Mouse (Mus musculus): ENCODE measurements at regions not wholly inside any gene's neighbourhood (a gene's known extent, or its start where the extent isn't known, plus 50 kb on each side); places are given as distances from the start of the nearest gene placed in this dataset.
A peak's percentile ranks its signal among the peaks of the same experiment; 100 is the strongest.
"Not testable (repeated sequence)": the region's sequence is repeated elsewhere in the genome, so short reads cannot be mapped to it uniquely, and the experiment has no call there.

- Histone ChIP-seq H3K36me3 (replicated peaks) (no peaks in the 10 kb centered on the region), H3K27me3 (replicated peaks; ENCODE audit: low read depth, poor library complexity, severe bottlenecking) (no peaks in the 10 kb centered on the region), H3K9me3 (0 out of 2 replicates have a peak, but pooled peaks cover 3% of the 10 kb centered on the region), H3K4me1 (peaks cover 21% of the 10 kb centered on the region), H3K4me3 (no peak overlapping the region), H3K27ac (replicated peaks) (peak overlapping the region; percentile 75)
- DNase-seq (ENCODE audit: low spot score) = no peak
- 78% methylated on average over 2 of the region's 2 CpGs for WGBS
These were observed 88.1 kb downstream of the Hs1bp3 start for GRCm38 (mm10) chr12:8401376-8401775.

GRCm38 (mm10) chr12:8400345-8401130 is 87.3 kb downstream of the Hs1bp3 start:
- Histone ChIP-seq H3K27ac (replicated peaks) (peak overlapping the region; percentile 75), H3K4me3 (no peak overlapping the region), H3K9me3 (0 out of 2 replicates have a peak, but pooled peaks cover 3% of the 10 kb centered on the region), H3K27me3 (replicated peaks; ENCODE audit: low read depth, poor library complexity, severe bottlenecking) (no peaks in the 10 kb centered on the region), H3K36me3 (replicated peaks) (no peaks in the 10 kb centered on the region), H3K4me1 (peaks cover 21% of the 10 kb centered on the region)
- 81% methylated on average over 10 of the region's 10 CpGs for WGBS
- DNase-seq (ENCODE audit: low spot score) = no peak

GRCm38 (mm10) chr12:8398852-8399251 is 85.6 kb downstream of the Hs1bp3 start:
- Histone ChIP-seq H3K4me3 (no peak overlapping the region), H3K27me3 (replicated peaks; ENCODE audit: low read depth, poor library complexity, severe bottlenecking) (no peaks in the 10 kb centered on the region), H3K9me3 (0 out of 2 replicates have a peak, but pooled peaks cover 3% of the 10 kb centered on the region), H3K4me1 (peaks cover 28% of the 10 kb centered on the region), H3K36me3 (replicated peaks) (no peaks in the 10 kb centered on the region), H3K27ac (replicated peaks) (no peak overlapping the region; the same call in 1 of the 2 replicates)
- WGBS = 70% methylated on average over 3 of the region's 3 CpGs
- DNase-seq (ENCODE audit: low spot score) = no peak

GRCm38 (mm10) chr12:8396408-8396807 is 83.2 kb downstream of the Hs1bp3 start:
- not testable (repeated sequence) for H3K4me3 ChIP-seq; H3K9me3 ChIP-seq; H3K27ac ChIP-seq (replicated peaks); H3K27me3 ChIP-seq (replicated peaks; ENCODE audit: low read depth, poor library complexity, severe bottlenecking); DNase-seq (ENCODE audit: low spot score); H3K36me3 ChIP-seq (replicated peaks)
- WGBS = 87% methylated on average over 6 of the region's 6 CpGs
- peaks cover 16% of the 10 kb centered on the region for H3K4me1 ChIP-seq

GRCm38 (mm10) chr12:8394894-8395297 is 81.7 kb downstream of the Hs1bp3 start:
- H3K36me3 ChIP-seq (replicated peaks) = no peaks in the 10 kb centered on the region
- DNase-seq (ENCODE audit: low spot score) = no peak
- WGBS = 68% methylated on average over 6 of the region's 6 CpGs
- H3K27me3 ChIP-seq (replicated peaks; ENCODE audit: low read depth, poor library complexity, severe bottlenecking) = no peaks in the 10 kb centered on the region
- H3K4me3 ChIP-seq = no peak overlapping the region
- H3K9me3 ChIP-seq = no peaks in the 10 kb centered on the region
- H3K27ac ChIP-seq (replicated peaks) = peak overlapping the region; percentile 36
- H3K4me1 ChIP-seq = peaks cover 7% of the 10 kb centered on the region; the same call in 1 of the 2 replicates

- 72% methylated on average over 3 of the region's 3 CpGs for WGBS
- DNase-seq (ENCODE audit: low spot score) = no peak
- Histone ChIP-seq H3K27me3 (replicated peaks; ENCODE audit: low read depth, poor library complexity, severe bottlenecking) (no peaks in the 10 kb centered on the region), H3K4me3 (no peak overlapping the region), H3K36me3 (replicated peaks) (no peaks in the 10 kb centered on the region), H3K9me3 (no peaks in the 10 kb centered on the region), H3K4me1 (peaks cover 7% of the 10 kb centered on the region; the same call in 1 of the 2 replicates), H3K27ac (replicated peaks) (no peak overlapping the region)
These were observed 80.7 kb downstream of the Hs1bp3 start for GRCm38 (mm10) chr12:8393976-8394375.

Measured in embryonic facial prominence, embryonic 10.5 days (tissue).